Mouse (Mus musculus) cerebellum, adult (tissue): Measurements from ENCODE around the gene Ccdc194.
A peak's percentile ranks its signal among the peaks of the same experiment; 100 is the strongest.

ENCODE experiments used
- ATAC-seq: cut with Nextera tagmentation; 2 replicates; pipeline ENCODE4 v1.9.2; 2017; ENCODE audit warnings: mild to moderate bottlenecking, moderate library complexity, mixed read lengths; ENCODE audit not compliant: insufficient number of reproducible peaks, low FRiP score, low TSS enrichment

The Ccdc194 gene

GRCm38 (mm10) chr8:71483932-71484331 lies 41.6 kb downstream of the Ccdc194 start:
- ATAC-seq = no peak

- ATAC-seq = no peak
Observed at GRCm38 (mm10) chr8:71478943-71479342, 46.6 kb downstream of the Ccdc194 start.

DNA sequence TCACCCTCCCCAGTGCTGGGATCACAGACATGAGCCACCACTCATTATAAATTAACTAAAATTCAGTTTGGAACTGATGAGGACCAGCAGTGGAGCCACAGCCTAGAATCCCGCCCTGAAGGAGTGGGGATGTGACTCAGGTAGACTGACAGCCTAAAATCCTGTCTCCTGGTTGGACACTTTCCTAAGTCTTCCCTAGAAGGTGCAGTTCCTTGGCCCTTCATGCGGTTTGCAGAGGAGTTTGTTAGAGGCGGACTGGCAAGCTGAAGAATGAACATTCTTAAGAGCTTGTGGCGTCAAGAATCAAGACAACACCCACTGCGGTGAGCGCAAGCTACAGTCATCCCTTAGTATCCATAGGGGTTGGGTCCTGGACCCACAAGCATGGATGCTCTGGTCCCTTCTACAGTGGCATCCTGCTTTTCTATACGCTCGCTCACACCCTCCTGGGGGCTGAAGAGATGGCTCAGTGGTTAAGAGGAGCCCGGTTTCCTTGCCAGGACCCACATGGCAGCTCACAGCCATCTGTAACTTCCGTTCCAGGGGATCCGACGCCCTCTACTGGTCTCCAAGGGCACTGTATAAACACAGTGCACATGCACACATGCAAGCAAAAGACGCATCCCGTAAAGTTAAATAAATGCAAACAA lies 48.2 kb downstream of the Ccdc194 start:
- no peak for ATAC-seq

- peak; percentile 65; the same call in 1 of the 2 replicates for ATAC-seq
Observed at GRCm38 (mm10) chr8:71476099-71476940, 49.2 kb downstream of the Ccdc194 start.

DNA sequence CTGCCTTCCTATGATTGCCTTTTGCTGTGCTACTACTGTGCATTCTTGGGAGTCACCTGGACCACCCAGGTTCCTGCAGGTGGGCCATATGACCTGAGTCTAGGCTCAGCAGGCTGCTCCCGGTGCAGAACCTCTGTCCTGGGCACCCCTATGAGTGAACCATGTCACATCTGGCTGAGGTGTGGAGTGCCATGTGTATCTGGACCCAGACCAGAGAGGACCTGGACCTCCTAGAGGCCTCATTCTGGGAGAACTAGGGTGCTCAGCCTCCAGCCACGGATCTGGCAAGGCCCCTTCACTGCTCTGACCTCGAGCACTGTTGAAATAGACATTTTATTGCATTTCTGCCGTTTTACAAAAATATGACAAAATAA lies 49.8 kb downstream of the Ccdc194 start:
- ATAC-seq = no peak

DNA sequence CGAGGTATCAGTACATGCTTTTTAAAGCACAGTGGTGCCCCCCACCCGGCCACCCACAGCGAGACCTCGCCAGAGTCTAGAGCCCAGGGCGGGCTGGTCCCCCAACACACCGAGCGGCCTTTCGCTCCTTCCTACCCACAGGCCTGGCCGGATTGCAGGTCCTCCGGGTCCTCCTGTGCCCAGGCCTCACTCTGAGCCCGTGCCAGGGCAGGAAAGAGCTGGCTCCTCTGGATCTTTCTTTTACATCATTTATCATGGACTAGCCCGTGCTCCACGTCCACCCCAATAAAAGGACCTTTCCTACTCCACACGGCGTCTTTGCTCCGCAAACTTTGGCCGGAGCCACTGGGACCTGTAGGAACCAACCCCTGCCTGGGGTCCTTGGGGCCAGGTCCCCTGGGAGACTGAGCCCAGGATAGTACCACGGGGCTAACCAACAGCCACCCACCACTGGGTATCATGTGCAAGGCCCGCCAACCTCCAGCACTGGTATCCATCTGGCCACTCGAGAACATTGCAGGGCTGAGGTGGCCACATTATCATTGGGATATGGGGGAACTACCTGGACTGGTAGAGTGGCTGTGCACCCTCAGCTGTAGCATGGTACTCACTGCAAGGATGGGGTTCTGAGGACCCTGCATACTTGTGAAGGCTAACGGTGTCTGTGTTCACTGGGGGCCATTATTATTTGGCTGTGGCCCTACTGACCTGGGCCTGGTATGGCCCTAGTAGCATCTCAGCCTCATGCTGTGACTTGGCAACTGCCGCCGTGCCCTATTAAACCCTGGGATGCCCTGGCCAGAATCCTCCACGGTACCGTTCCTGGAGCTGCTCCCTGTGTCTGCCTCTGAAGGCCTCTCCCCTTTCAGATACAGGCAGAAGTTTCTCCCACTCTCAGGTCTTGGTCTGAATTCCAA lies 50.5 kb downstream of the Ccdc194 start:
- ATAC-seq = no peak

GRCm38 (mm10) chr8:71474344-71474743 lies 51.2 kb downstream of the Ccdc194 start:
- no peak for ATAC-seq

- no peak for ATAC-seq
Observed at GRCm38 (mm10) chr8:71472601-71473386, 52.7 kb downstream of the Ccdc194 start.

- no peak for ATAC-seq
Observed at GRCm38 (mm10) chr8:71471861-71472260, 53.6 kb downstream of the Ccdc194 start.

GRCm38 (mm10) chr8:71470913-71471255 lies 54.6 kb downstream of the Ccdc194 start:
- ATAC-seq = no peak

GRCm38 (mm10) chr8:71470146-71470912 lies 55.2 kb downstream of the Ccdc194 start:
- ATAC-seq = no peak
